Mouse (Mus musculus) ovary, adult 18-20 months (tissue): ENCODE data around the gene Fmnl2.

Source experiments
- DNase-seq: peaks from one replicate; pipeline ENCODE4 v3.0.0; 2022; ENCODE audit warnings: low spot score, mixed read lengths

The Fmnl2 gene

GRCm38 (mm10) chr2:52857611-52858528, at the start of gene Fmnl2:
Fmnl2 (plus strand) TSS chr2:52857860.
- DNase-seq: peak; percentile 77

DNA sequence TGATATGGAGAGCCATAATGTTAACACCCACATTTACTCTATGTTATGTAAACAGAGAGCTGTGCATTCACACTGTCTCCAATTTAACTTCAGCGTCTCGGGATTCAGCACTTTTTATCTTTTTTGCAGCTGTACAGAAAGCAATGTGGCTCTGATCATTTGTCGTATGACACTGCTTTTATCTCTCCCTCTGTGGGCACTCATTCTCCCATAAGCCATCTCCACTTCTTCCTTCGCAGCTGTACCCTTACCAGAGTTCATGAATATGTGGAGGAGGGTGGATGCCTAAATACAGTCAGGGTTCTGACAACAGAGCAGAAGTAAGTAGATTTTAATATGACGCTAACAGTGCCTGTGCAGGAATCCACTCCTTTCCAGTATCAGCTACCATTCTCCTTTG, 47.7 kb upstream of the Fmnl2 start:
- DNase-seq: no peak

- DNase-seq: no peak
Measured at GRCm38 (mm10) chr2:52811691-52812090, 46.0 kb upstream of the Fmnl2 start.

DNA sequence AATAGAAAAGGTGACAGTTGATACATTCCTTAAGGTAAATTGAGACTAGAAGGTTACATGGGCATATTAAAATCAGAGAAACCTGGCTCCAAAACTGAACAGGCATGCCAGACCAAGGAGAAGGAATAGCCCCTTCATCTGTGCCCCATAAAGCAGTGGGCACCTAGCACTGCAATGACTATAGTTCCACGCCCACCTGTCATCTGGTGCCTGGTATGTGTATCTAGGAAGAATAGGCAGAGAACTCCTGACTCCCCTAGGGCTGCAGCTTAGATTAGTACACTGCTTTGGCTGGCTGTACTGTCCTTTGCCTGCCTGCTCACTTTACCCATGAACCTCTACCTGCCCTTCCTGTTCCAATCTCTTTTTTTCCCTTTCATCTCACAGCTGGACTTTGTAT, 40.3 kb upstream of the Fmnl2 start:
- DNase-seq: no peak

DNA sequence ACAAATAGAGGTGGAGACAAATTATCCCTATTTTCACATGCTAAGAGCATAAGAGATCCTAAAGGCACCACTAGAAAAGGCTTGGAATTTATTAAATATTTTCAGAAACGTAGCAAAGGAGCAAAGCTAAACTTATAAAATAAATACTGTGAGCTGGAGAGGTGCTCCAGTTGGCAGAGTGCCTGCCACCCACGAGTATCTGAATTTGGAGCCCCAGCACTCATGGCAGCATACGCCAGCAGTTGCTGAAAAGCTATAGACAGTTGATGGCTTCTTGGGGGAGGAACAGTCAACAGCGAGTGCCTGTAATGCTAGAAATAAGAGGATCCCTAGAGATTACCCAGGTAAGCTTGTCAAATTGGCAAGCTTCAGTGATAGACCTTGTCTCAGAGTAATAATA, 38.7 kb upstream of the Fmnl2 start:
- DNase-seq: no peak

- DNase-seq: no peak
Measured at GRCm38 (mm10) chr2:52822214-52822613, 35.4 kb upstream of the Fmnl2 start.

DNA sequence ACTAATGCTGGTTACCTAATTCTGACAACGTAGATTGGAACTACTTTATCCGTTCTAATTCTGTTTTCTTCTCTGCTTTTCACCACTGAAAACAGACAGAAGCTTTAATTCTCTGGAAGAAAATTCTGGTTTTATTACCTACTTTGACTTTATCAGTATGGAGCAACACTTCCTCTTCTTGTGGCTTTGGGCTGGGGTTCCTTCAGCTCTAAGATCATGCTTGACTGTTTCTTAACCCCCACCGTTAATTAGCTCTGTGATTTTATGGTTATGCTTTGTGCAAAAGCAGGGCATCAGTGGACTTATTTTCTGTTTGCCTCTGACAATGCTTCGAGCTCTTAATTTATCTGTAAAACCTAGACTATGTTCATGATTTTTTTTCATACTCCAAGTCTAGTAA, 29.6 kb upstream of the Fmnl2 start:
- no peak for DNase-seq

DNA sequence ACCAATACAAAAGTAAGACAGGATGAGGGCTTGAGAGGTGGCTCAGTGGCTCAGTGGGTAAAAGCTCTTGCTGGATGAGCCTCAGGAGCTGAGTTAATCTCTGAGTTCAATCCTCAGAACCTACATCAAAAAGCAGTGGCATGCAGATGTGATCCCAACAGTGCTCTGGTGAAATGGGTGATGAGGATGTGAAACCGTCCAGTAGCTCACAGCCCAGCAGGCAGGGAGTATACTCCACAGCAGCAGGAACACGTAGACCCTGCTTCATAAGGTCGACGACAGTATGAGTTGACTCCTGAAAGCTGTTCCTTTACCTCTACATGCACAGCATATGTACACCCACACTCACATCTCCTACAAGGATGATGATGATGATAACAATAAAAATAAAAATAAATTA, 27.1 kb upstream of the Fmnl2 start:
- no peak for DNase-seq

DNA sequence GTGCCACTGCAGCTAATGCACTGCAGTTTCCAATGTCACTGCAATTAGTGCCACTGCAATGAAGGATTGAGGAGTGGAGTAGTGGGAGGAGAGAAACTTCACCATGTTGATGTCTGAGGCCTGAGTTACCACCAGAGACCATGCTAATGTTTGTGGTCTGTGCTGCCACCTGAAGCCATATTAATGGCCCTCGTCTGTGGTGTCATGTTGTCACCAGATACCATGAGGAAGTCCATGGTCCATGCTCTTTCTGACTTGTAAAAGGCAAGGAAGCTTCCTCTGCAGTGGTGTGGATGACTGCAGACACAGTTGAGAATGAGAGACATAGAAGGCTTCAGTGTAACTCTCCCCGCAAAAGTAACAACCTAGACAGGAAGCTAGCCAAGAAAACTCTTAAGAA, 26.1 kb upstream of the Fmnl2 start:
- no peak for DNase-seq

GRCm38 (mm10) chr2:52835726-52836125, 21.9 kb upstream of the Fmnl2 start:
- DNase-seq: peak; percentile 23

DNA sequence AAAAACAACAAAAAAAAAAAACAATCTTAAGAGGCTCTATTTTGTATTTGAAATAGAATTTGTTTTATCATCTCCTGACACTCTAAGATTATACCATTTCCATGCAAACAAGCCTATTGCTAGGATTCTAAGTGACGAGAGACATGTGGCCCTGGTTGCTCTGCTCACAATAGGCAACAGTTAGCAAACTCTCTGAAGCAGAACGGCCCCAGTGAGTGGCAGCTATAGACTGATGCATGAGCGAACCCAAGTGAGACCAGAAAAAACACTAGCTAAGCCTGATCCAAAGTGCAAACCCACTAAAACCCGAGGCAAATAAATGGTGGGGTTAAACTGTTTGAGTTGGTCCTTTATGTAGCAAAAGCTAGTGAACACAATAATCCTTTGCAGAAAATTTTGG, 18.6 kb upstream of the Fmnl2 start:
- DNase-seq: no peak

DNA sequence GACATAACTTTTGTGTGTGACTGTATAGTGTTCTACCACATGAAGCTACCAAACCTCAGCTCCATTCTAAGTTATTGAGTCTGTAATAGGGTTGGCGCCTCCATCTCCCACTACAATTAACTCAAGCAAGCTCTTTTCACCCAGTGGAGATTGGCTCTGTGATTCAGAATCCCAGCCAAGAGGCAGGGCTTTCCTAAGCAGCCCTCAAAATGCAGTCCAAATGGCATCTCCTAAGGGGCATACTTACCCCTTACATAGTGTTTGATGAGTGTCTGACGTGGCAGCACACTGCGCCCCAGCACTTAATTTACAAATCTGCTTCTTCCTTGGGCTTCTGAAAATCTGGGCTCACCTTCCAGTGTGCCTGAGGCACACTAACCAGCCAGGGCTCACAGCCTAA, 17.8 kb upstream of the Fmnl2 start:
- no peak for DNase-seq

DNA sequence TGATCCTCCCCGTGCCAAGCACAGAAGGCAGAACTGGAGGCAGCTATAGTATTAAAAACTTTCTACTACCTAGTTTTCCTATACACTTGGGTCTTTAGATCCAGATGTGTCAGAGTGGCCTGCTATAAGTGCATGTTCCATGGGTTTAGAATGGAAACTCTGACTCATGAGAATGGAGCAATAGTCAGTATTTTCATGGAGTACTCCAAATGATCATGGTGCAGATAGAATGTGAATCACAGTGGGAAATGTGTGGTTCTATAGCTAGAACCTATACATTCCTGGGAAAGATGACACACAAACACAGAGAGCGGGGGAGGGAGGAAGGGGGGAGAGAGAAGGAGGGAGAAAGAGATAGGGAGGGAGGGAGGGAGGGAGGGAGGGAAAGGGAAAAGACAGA, 13.8 kb upstream of the Fmnl2 start:
- no peak for DNase-seq

DNA sequence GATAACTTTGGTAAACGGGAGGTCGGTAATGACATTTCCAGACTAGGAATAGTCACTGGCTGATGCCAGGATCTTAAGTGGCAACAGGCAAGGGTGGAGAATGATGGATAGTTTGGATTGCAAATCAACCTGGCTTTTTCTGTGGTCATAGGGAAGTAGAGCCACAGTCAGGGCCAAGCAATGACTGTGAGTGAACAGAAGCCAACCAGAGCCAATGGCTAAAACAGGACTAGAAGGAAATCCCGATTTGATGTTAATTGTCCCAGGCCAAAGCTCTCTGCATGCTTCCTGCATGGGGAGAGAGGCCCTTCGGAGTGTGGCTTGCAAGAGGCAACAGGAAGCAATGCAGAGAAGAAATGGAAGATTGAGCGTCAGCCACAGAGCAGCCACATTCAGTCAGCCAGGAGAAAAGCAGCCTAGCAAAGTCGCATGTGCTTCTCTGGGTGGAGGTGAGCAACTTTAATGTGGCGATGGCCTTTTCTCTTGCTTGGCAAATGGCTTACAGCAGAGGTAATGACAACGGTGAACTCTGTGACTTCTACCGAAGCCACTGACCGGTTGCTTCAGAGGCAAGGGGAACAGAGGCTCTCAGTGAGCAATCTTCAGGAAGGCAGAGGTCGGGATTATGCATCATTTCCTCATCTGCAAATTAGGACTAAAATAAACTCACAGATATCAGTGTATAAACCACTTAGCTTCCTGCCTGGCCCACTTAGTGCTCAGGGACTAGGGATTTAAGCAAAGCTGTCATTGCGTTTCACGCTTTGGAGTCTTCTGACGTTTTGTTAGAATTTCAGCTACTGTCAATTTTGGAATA, 12.5 kb upstream of the Fmnl2 start:
- no peak for DNase-seq

GRCm38 (mm10) chr2:52846506-52846905, 11.2 kb upstream of the Fmnl2 start:
- DNase-seq: no peak

GRCm38 (mm10) chr2:52849092-52849491, 8.6 kb upstream of the Fmnl2 start:
- DNase-seq: peak; percentile 23

GRCm38 (mm10) chr2:52858529-52859465, 1.1 kb downstream of the Fmnl2 start:
- peak; percentile 40 for DNase-seq

DNA sequence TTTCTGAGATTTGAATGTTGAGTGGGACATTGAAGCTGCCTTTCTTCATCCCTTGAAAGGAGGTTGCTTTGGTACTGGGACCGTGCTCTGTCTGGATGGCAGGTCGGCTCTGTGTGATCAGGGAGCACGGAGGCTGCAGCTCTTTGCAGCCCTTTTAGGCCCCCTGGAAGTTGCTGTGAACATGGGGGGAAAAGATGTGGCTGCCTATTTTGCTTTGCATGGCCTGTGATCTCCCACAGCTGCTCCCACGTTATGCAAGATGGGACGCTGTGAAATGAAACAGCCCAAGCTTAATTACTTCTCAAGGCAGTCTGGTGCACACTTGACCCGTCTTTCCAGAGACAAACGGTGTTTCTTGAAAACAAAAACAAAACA, 1.8 kb downstream of the Fmnl2 start:
- no peak for DNase-seq

GRCm38 (mm10) chr2:52860111-52860775, 2.6 kb downstream of the Fmnl2 start:
- DNase-seq: no peak

DNA sequence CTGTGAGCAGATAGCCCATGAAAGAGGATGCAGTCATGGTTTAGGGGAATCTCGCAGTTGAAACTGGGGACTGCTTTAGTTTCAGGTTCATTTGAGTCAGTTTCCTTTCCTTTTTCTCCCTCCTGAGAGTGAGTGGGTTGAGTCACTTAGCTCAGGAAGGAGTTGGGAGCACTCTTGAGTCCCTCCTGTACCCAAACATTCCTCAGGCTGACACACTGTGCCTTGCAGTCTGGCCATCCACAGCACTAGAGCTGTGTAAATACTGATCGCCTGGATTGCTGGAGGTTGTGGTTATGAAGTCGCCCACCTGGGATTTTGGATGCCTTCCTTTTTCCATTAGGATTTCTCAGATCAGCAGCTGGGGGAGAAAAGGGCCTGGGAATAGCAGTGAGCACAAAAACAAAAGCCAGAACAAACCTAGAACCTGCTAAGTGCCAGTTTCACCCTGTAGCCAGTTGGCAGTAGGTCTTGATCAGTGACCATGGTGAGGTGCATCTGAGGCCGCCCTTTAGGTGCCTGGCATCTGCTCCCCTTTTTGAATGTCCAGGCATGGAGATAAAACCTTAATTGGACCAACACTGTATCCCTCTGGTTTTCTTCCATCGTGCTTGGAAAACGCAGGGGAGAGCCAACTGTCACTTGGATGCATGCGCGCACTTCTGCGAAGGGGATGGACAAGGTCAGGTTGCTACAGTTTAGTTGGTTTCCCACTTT, 4.5 kb downstream of the Fmnl2 start:
- DNase-seq: no peak

GRCm38 (mm10) chr2:52862760-52863124, 5.1 kb downstream of the Fmnl2 start:
- DNase-seq: no peak
